Mouse (Mus musculus) hindbrain, embryonic 15.5 days (tissue): ENCODE data around the gene Ccdc172. TPM values are rescaled to one million over a fixed set of nuclear protein-coding genes. Genes with fewer than 3 reads are reported as not detected.

Experiments
- ATAC-seq: fragments of 200-750 bp; cut with Nextera tagmentation; 2 replicates; pipeline ENCODE4 v1.8.0; 2017; ENCODE audit warnings: low read depth, moderate number of reproducible peaks, moderate TSS enrichment; ENCODE audit not compliant: low FRiP score
- H3K27ac ChIP-seq: fragments of 300-500 bp; sonication (generic); replicated peaks from 2 replicates; pipeline ENCODE4 v1.5.1; 2015; ENCODE audit warnings: mild to moderate bottlenecking, inconsistent platforms
- H3K27me3 ChIP-seq: fragments of 300-500 bp; sonication (generic); 2 replicates; pipeline ENCODE4 v1.6.1; 2015; ENCODE audit warnings: control low read depth, inconsistent platforms
- H3K36me3 ChIP-seq: fragments of 300-500 bp; sonication (generic); 2 replicates; pipeline ENCODE4 v1.6.1; 2015; ENCODE audit warnings: control low read depth, inconsistent platforms
- H3K4me1 ChIP-seq: fragments of 300-500 bp; sonication (generic); replicated peaks from 2 replicates; pipeline ENCODE4 v1.6.1; 2015; ENCODE audit warnings: control low read depth, inconsistent platforms
- H3K4me2 ChIP-seq: fragments of 300-500 bp; sonication (generic); 2 replicates; pipeline ENCODE4 v1.6.1; 2015; ENCODE audit warnings: moderate library complexity, mild to moderate bottlenecking, inconsistent platforms
- H3K4me3 ChIP-seq: fragments of 300-500 bp; sonication (generic); 2 replicates; pipeline ENCODE4 v1.5.1; 2015; ENCODE audit warnings: mild to moderate bottlenecking, inconsistent platforms
- H3K9ac ChIP-seq: fragments of 300-500 bp; sonication (generic); 2 replicates; pipeline ENCODE4 v1.6.1; 2015; ENCODE audit warnings: inconsistent platforms
- H3K9me3 ChIP-seq: fragments of 300-500 bp; sonication (generic); 2 replicates; pipeline ENCODE4 v1.6.1; 2016; ENCODE audit warnings: control low read depth, inconsistent platforms
- WGBS: fragments of 180-500 bp; shearing (Covaris S2); methylation state at CpG from one replicate; pipeline ENCODE4 v1.1.7; 2015; 5-methylcytosine and 5-hydroxymethylcytosine counted together
- polyA plus RNA-seq: library from polyadenylated mRNA; unstranded; fragments of >200 nt; fragmentation: Nextera tagmentation; extraction: Ambion mirVana; gene quantifications from 2 replicates; pipeline ENCODE4 v1.2.1, GENCODE M21; 2015

The Ccdc172 gene
- not detected in 2 replicates for polyA plus RNA-seq

DNA sequence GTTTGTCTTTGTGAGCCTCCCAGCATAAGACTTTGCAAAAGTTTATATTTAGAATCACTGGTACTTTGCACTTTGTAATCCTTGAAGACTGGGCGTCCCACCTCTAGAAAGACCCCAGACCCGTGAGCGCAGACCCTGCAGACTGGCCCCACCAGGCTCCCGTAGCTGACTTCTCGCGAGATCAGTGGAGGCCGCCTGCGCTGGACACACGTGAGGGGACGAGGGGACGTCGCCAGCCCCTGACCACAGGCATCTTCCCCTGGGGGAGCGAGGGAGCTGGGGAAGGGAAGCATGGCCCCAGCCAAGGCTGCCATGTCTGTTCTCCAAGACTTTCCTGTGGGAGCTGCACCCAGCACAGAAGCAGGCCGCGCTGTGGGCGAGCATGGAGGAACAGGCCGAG, at the start of gene Ccdc172:
Gene Ccdc172 (plus strand): TSS at position 176 of the 400 bp plus-strand sequence.
- Histone ChIP-seq H3K4me2 (no peak within 1 kb of the TSS), H3K9ac (no peak within 1 kb of the TSS), H3K27ac (no peak within 1 kb of the TSS), H3K27me3 (no peaks in the 10 kb centered on the region), H3K9me3 (no peaks in the 10 kb centered on the region), H3K4me3 (no peak within 1 kb of the TSS), H3K36me3 (no peaks in the 10 kb centered on the region), H3K4me1 (no peaks in the 10 kb centered on the region)
- 95% methylated on average over 17 of the region's 17 CpGs for WGBS
- ATAC-seq, result no peak

- H3K36me3 ChIP-seq, result no peaks in the 10 kb centered on the region
- 61% methylated on average over 3 of the region's 3 CpGs for WGBS
- ATAC-seq, result no peak
- no peak overlapping the region for H3K9ac ChIP-seq
- H3K4me3 ChIP-seq, result no peak overlapping the region
- H3K27ac ChIP-seq, result no peak overlapping the region
- peaks cover 8% of the 10 kb centered on the region for H3K4me1 ChIP-seq
- no peak overlapping the region for H3K4me2 ChIP-seq
- no peaks in the 10 kb centered on the region for H3K9me3 ChIP-seq
- H3K27me3 ChIP-seq, result 0 out of 2 replicates have a peak, but pooled peaks cover 3% of the 10 kb centered on the region
Observed at GRCm38 (mm10) chr19:58463755-58464154, 48.0 kb upstream of the Ccdc172 start.

DNA sequence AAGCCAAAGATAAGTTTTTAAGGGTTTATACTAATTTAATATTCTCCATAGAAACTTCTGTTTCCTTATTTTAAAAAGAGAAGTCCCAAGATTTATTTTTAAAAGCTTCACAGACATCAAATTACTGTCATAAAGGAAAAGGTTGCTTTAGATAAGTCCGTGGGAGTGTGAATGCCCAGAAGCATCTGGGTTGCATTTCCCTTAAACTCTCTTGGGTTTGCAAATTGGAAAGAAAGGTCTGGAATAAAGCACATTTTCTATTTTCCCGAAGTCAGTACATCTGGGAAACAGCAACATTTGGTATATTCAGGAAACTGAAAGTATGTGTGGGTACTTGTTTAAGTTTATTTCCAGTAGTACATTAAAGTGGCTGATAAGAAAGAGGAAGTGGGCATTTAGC, 43.5 kb upstream of the Ccdc172 start:
- no peak overlapping the region for H3K4me2 ChIP-seq
- H3K9me3 ChIP-seq, result no peaks in the 10 kb centered on the region
- H3K27ac ChIP-seq, result no peak overlapping the region
- H3K4me1 ChIP-seq, result no peaks in the 10 kb centered on the region; the same call in none of the 2 replicates
- no peaks in the 10 kb centered on the region for H3K27me3 ChIP-seq
- no peak overlapping the region for H3K4me3 ChIP-seq
- ATAC-seq, result no peak
- no peak overlapping the region for H3K9ac ChIP-seq
- 60% methylated on average over 2 of the region's 2 CpGs for WGBS
- no peaks in the 10 kb centered on the region for H3K36me3 ChIP-seq

GRCm38 (mm10) chr19:58469421-58469820, 42.4 kb upstream of the Ccdc172 start:
- H3K27ac ChIP-seq, result no peak overlapping the region
- H3K4me2 ChIP-seq, result peak overlapping the region; percentile 40
- 11% methylated on average over 12 of the region's 12 CpGs for WGBS
- ATAC-seq, result peak; percentile 61; the same call in 1 of the 2 replicates
- no peaks in the 10 kb centered on the region for H3K36me3 ChIP-seq
- H3K9ac ChIP-seq, result no peak overlapping the region
- no peak overlapping the region for H3K4me3 ChIP-seq
- no peaks in the 10 kb centered on the region; the same call in none of the 2 replicates for H3K4me1 ChIP-seq
- no peaks in the 10 kb centered on the region for H3K9me3 ChIP-seq
- H3K27me3 ChIP-seq, result no peaks in the 10 kb centered on the region

DNA sequence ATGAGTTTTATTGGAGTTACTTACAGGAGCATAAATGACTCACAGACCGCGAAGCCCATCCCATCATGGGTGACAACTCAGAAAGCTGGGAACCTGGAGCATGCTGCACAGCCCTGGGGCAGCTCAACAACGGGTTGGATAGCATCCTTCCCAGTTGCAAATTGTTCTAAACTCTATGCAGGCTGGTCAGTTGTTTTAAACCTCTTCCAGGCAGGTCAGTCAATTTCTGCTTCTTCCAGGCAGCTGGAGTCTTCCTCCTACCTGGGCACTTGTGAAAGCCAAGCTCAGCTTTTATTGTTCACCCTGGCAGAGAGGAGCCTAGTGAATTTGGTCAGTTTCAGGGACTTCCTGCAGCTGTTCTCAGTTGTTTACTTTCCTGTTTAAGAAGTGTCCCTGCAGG, 37.5 kb upstream of the Ccdc172 start:
- ATAC-seq, result no peak

DNA sequence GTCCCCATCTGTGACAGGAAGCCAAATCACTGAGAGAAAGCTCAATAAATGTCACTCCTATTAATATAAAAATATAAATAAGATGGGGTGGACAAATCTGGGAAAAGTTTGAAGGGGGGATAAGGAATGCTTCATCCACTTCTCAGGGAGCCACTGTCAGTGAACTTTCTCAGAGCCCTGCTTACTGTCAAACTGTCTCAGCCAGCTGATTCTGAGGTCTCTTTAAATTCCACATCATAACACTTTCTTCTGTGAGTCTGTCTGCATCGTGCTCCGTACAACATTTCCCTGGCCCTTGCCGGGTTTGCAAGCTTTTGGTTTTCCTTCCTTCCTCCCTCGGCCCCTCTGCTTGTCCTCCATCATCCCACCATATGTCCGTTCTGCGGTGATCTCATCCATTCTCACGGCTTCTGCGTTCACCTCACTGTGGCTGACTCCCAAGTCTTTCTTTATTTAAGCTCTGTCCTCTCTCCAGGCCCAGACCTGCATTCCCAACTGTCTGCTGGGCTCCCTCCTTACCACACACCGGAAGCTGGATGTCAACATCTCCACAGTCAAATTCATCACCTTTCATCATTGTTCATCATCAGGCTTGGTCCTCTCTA, 29.3 kb upstream of the Ccdc172 start:
- H3K27me3 ChIP-seq, result no peaks in the 10 kb centered on the region
- H3K4me3 ChIP-seq, result no peak overlapping the region
- H3K4me1 ChIP-seq, result no peaks in the 10 kb centered on the region
- H3K9ac ChIP-seq, result no peak overlapping the region
- no peak overlapping the region for H3K27ac ChIP-seq
- H3K4me2 ChIP-seq, result no peak overlapping the region
- WGBS, result 87% methylated on average over 9 of the region's 9 CpGs
- 0 out of 2 replicates have a peak, but pooled peaks cover 4% of the 10 kb centered on the region for H3K9me3 ChIP-seq
- ATAC-seq, result no peak
- no peaks in the 10 kb centered on the region for H3K36me3 ChIP-seq

More for the DNA sequence above, 37.5 kb upstream of the Ccdc172 start:
- 91% methylated on average over 3 of the region's 3 CpGs for WGBS
- Histone ChIP-seq H3K27me3 (no peaks in the 10 kb centered on the region), H3K4me3 (no peak overlapping the region), H3K9ac (no peak overlapping the region), H3K4me1 (no peaks in the 10 kb centered on the region; the same call in 1 of the 2 replicates), H3K36me3 (no peaks in the 10 kb centered on the region), H3K27ac (no peak overlapping the region), H3K9me3 (no peaks in the 10 kb centered on the region), H3K4me2 (no peak overlapping the region)

- 72% methylated on average over 2 of the region's 2 CpGs for WGBS
- Histone ChIP-seq H3K4me2 (no peak overlapping the region), H3K27me3 (no peaks in the 10 kb centered on the region), H3K9ac (no peak overlapping the region), H3K9me3 (no peaks in the 10 kb centered on the region), H3K36me3 (no peaks in the 10 kb centered on the region), H3K4me1 (no peaks in the 10 kb centered on the region), H3K4me3 (no peak overlapping the region), H3K27ac (no peak overlapping the region)
- no peak for ATAC-seq
Observed at GRCm38 (mm10) chr19:58486686-58487085, 25.1 kb upstream of the Ccdc172 start.

DNA sequence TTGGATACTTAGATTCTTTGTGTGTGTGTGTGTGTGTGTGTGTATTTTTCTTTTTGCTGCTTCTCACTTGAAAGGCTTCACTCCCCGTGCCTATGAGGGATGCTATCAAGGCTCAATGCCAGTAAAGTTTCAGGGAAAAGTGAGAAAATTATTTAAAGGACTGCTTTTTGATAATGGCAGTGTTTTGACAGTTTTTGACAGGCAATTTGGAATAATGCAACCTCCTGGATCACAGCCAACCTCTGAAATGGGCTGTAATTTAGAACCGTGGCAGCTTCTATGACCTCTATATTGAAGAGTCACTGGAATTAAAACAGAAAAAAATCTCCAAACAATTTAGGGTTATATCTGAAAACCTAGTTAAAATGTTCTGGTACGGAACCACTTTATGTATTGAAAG, 14.7 kb upstream of the Ccdc172 start:
- WGBS, result 56% methylated on average over 3 of the region's 3 CpGs
- Histone ChIP-seq H3K4me3 (no peak overlapping the region), H3K4me1 (peaks cover 12% of the 10 kb centered on the region; the same call in 1 of the 2 replicates), H3K27me3 (no peaks in the 10 kb centered on the region), H3K4me2 (no peak overlapping the region), H3K27ac (no peak overlapping the region), H3K36me3 (no peaks in the 10 kb centered on the region), H3K9me3 (no peaks in the 10 kb centered on the region), H3K9ac (no peak overlapping the region)
- ATAC-seq, result no peak

GRCm38 (mm10) chr19:58499420-58499966, 12.3 kb upstream of the Ccdc172 start:
- Histone ChIP-seq H3K4me2 (no peak overlapping the region), H3K9me3 (no peaks in the 10 kb centered on the region), H3K27me3 (no peaks in the 10 kb centered on the region), H3K4me3 (no peak overlapping the region), H3K4me1 (peaks cover 12% of the 10 kb centered on the region; the same call in 1 of the 2 replicates), H3K36me3 (no peaks in the 10 kb centered on the region), H3K9ac (no peak overlapping the region), H3K27ac (no peak overlapping the region)
- ATAC-seq, result no peak
- WGBS, result 44% methylated on average over 3 of the region's 3 CpGs

DNA sequence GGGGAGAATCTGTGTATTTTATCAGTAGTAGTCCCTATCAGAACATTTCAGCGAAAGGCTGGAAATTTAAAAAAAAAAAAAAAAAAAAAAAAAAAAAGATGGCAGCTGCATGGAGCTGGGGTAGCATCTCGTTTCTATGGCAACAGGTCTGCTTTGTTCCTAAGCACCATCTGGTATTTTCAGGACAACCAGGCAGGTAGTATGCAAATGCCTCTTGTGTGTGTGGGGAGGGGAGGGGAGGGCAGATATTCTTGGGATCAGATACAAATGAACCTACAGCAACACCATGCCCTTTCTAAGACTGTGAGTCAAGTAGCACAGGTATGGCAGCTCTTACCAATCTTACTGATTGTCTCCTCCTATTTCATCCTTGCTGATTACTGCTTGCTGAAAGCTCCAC, 11.7 kb upstream of the Ccdc172 start:
- WGBS, result 53% methylated on average over 2 of the region's 2 CpGs
- Histone ChIP-seq H3K9ac (no peak overlapping the region), H3K4me2 (no peak overlapping the region), H3K36me3 (no peaks in the 10 kb centered on the region), H3K27me3 (no peaks in the 10 kb centered on the region), H3K4me1 (peaks cover 8% of the 10 kb centered on the region; the same call in 1 of the 2 replicates), H3K9me3 (no peaks in the 10 kb centered on the region), H3K4me3 (no peak overlapping the region), H3K27ac (no peak overlapping the region)
- ATAC-seq, result no peak

GRCm38 (mm10) chr19:58521696-58522095, 9.9 kb downstream of the Ccdc172 start:
- ATAC-seq, result no peak
- Histone ChIP-seq H3K27ac (no peak overlapping the region), H3K4me2 (no peak overlapping the region), H3K36me3 (no peaks in the 10 kb centered on the region), H3K27me3 (no peaks in the 10 kb centered on the region), H3K9me3 (no peaks in the 10 kb centered on the region), H3K4me3 (no peak overlapping the region), H3K4me1 (peaks cover 4% of the 10 kb centered on the region; the same call in 1 of the 2 replicates), H3K9ac (no peak overlapping the region)
- 100% methylated on average over 1 of the region's 1 CpGs for WGBS

DNA sequence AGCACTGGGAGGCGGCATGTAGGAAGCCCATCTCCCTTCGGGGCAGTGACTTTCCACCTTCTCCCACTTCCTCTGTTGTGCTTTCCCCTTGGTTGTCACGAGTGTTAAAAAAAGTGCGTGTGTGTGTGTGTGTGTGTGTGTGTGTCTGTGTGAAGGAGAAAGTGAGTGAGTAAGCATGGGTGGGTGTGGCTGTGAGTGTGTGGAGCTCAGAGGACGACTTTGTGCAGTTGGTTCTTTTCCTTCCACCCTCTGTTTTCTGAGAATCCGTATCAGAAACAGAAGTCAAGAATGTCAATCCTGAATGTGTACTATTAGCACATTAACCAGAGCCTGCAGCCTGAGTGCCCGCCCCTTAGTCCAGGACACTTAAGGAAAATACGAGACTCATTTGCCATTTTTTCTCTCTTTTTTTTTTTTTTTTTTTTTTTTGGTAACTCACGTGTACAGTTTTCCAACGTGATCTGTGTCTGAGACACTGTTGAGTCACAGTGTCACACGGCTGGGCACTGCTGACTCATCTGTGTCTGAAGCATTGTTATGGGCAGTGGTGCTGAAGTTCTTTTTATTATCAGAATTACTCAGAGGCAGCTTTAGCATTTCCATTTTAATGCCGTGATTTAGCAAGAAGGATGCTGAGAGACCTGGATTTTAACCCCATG, 12.1 kb downstream of the Ccdc172 start:
- ATAC-seq, result no peak
- Histone ChIP-seq H3K27me3 (no peaks in the 10 kb centered on the region), H3K27ac (no peak overlapping the region), H3K36me3 (no peaks in the 10 kb centered on the region), H3K4me2 (peak overlapping the region; percentile 4; the same call in 1 of the 2 replicates), H3K4me3 (no peak overlapping the region), H3K9ac (no peak overlapping the region), H3K9me3 (no peaks in the 10 kb centered on the region), H3K4me1 (peaks cover 4% of the 10 kb centered on the region; the same call in 1 of the 2 replicates)
- 50% methylated on average over 12 of the region's 12 CpGs for WGBS
